Mouse (Mus musculus) bone marrow, adult 2 months (tissue): Measurements from ENCODE around the gene Usmg5.

Experiments
- CTCF ChIP-seq: fragments of 200-500 bp; IDR thresholded peaks from 2 replicates; pipeline ENCODE4 v1.5.1; 2011; ENCODE audit warnings: low read length, control low read depth; ENCODE audit not compliant: control insufficient read depth, insufficient read depth
- POLR2A ChIP-seq: fragments of 200-500 bp; IDR thresholded peaks from 2 replicates; pipeline ENCODE4 v1.6.1; 2011; ENCODE audit warnings: low read depth, mild to moderate bottlenecking, control low read depth, low read length, borderline replicate concordance; ENCODE audit not compliant: control insufficient read depth

DNA sequence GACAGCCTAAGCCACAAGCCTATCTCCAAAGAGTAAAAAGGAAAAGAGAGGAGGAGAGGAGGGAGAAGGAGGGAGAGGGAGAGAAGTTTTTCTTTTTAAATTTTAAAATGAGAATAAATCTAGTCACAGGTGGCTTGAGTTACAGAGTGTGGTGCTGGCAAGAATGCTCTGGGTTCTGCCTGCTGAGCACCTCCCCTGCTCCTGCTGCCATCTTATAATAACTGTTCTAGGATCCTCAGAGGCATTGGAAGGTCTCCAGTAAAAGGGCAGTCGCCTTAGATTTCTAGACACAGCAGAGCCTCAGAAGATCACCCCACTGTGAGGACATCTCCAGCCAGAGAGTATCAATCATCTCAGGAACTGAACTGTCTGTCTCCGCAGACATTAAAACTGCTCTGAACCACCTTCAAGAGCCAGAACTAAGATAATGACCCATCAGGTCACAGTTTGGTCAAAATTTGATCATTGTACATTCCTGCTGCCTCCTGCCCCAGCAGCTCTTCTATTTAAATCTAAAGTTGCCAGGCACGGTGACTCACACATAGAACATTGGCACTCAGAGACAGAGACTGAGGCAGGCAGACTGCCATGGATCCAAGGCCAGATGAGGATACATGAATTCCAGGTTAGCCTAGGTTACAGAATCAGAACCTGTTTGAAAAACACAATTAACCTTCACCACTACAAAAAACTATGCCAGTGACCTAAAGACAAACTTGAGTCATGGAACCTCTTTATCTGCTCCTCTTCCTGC lies 49.5 kb downstream of the Usmg5 start:
- no peak for TF ChIP-seq POLR2A
- TF ChIP-seq CTCF, result no peak
